Mouse (Mus musculus) urinary bladder, postnatal 25 days (tissue): Measurements from ENCODE around the gene Slc2a1.
A peak's percentile ranks its signal among the peaks of the same experiment; 100 is the strongest.

Source experiments
- DNase-seq: peaks from one replicate; pipeline ENCODE4 v3.0.0; 2022; ENCODE audit warnings: low spot score

Gene Slc2a1

DNA sequence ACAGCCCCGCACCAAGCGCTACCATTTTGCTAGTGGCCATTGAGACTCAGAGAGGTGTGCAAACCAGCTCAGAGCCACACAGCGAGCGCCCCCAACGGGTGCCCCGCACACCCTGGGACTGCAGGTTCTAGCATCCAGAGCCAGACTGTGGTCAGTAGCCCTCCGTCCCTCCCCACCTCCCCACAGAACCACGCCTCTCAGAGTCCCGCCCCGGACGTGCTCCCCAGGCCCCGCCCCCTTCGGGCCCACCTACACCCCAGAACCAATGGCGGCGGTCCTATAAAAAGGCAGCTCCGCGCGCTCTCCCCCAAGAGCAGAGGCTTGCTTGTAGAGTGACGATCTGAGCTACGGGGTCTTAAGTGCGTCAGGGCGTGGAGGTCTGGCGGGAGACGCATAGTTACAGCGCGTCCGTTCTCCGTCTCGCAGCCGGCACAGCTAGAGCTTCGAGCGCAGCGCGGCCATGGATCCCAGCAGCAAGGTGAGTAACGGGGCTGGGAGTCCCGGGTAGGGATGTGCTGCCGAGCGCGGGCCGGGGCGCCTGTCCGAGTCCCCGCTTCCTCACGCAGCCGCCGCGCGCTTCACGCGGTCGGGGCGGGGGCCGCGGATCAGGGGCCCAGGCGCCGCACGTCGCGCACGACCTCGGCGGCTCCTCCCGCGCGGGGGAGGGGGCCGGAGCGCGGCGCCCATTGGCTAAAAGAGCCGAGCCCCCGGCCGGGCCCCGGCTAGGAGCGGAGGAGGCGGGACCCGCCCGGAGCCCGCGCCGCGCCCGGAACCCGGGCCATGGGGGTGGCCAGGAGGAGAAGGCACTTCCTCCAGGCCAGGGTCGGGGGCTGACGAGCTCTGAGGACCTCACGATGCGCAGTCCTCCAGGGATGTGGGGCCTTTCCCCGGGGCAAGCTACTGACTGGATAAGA is at the start of gene Slc2a1:
Slc2a1 (plus strand) TSS at position 217 of the 914 bp plus-strand sequence.
- DNase-seq: peak; percentile 85

DNA sequence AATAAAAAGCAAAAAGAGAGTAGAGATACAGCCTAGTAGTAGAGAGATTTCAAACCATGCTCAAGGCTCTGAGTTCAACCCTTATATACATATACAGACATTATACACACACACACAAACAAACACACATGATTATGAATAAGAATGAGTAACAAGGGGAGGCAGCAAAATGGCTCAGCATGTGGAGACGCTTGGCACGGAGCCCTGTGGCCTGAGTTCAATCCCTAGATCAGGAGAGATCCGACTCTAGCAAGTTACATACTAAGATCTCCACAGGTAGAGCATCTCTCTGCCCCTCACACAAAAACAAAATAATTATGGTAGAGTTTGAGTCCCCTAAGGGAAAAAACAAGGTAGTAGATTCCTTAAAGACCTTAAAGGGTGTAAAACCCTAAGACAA is 41.7 kb upstream of the Slc2a1 start:
- no peak for DNase-seq

- DNase-seq: no peak
These were observed 41.3 kb upstream of the Slc2a1 start for GRCm38 (mm10) chr4:119067204-119067603.

DNA sequence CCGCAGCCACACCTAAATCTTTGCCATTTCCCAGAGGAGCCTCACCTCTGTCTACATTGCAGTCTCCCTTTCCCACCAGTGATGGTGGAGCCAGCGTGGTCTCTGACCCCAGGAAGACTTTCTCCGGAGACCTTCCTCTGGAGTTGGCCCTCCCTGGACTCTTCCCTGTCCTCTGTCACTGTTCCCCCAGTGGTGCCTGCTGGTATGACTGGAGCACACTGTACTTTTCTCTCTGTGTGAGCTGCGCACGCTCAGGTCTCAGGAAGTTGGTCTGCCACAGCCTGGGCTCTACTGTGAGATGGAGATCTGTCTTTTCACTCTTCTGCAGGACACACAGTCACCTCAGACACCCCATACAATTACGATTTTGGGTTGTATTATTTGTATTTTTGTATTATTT is 39.6 kb upstream of the Slc2a1 start:
- DNase-seq: no peak

DNA sequence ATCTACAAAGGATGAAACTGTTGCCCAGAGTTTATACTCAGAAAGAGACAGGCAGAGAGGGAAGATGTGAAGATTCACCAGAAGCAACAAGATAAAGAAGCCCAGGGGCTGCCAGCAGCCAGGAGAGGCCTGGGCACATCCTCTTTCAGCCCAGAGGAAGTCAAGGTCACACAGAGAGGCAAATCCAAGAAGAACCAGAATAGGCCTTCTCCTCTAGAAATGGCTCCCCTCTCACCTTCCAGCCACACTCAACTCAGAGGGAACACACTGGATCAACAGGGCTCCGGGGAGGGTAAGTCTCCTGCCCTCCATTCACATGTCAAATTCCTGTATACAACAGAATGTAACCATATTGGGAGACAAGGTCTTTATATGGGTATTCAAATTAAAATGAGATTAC is 38.3 kb upstream of the Slc2a1 start:
- no peak for DNase-seq

- DNase-seq: no peak
These were observed 37.4 kb upstream of the Slc2a1 start for GRCm38 (mm10) chr4:119070959-119071647.

- no peak for DNase-seq
These were observed 36.7 kb upstream of the Slc2a1 start for GRCm38 (mm10) chr4:119071648-119072362.

DNA sequence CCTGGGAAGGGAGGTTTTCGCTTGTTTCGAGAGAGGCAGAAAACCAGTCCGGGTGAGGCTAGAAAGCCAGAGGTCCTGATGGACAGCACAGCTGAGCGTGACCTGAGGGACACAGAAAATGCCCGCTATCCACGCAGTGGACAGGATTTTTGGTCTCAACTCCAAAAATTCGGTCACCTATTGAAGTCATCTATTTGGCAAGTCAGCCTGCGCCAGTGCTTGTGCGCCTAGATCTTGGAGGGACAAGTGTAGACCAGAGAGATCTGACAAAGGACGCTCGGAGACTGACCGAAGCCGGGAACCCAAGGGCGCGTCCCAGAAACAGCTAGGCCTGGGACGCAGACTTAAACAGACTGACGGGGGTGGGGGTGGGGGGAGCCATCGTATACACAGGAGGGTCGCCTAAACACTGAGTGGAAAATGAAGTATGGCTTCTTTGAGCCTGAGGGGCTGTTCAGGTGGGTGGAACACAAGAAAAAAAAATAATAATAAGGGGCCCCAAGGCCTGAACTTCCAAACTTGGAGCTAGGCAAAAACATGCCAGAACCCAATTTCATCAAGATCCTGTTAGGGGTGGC is 36.1 kb upstream of the Slc2a1 start:
- DNase-seq: no peak

DNA sequence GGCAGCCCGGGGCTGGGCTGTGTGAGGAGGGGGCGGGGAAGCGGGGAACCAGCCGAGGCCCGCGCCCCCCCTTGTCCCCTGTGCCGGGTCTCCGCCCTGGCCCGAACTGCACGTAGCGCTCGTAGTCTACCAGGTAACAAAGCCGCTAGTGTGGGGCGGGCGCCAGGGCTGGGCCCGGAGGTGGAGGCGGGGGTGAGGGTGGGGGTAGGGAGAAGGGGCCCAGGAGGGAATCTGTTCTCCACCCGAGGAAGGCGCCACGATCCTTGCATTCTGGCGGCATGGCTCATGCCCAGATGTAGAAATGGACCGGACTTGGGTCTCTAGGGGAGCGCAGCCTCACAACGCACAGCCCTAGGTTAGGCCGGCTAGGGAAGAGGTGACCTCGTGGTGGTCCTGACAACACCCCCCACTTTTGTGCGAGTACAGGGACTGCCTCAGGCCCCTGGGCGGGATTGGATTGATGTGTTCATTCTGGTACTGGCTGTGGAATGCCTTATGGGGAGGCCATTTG is 35.5 kb upstream of the Slc2a1 start:
- no peak for DNase-seq

DNA sequence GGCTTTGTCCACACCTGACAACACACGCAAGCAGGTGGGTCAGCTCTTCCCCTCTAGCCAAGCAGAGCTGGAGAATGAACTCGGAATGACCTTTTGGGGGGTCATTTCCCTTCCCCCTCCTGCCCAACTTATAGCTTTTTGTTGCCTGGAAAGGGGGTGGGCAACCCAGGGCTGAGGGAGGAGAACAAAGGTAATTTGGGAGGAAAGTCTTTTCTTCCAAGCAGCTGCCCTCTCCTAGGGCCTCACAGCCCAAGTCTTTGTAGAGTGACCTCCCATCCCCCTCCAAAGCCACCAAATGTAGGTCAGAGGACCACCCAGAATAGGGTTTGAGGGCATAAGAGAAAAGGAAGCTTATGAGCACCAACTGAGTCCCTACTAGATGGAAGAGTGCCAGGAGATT is 34.9 kb upstream of the Slc2a1 start:
- no peak for DNase-seq

- DNase-seq: no peak
These were observed 33.9 kb upstream of the Slc2a1 start for GRCm38 (mm10) chr4:119074596-119074995.

DNA sequence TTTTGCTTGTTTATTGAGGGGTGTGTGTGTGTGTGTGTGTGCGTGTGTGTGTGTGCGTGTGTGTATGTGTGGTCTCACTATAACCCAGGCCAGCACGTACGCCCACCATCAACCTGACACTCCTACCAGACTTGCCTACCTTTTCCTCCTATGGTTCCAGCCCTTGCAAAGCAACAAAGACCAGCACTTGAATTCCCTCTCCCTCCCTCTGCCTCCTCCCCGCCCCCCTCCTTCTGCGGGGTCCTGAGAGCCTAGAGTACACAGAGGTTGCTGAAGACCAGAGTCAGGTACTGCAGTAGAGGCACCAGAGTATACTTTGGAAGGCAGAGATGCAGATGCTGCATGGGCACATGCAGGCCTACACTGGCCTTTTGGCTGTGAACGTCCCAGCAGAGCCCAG is 33.2 kb upstream of the Slc2a1 start:
- DNase-seq: no peak

DNA sequence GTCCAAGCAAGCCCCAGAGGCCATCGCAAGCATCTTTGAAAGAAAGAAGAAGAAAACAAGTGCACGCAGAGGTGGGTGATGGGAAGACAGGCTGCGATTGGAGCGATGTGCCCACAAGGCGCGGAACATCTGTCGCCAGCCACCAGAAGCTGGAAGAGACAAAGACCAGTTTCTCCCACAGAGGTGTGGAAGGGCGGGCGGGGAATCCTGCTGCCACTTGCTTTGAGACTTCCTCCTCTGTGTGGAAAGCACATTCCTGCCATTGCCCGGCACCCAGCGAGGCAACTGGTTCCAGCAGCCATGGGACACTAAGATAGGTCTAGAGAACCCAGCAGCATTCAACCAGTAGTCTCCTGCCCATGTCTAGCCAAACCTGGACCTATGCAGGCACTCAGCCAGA is 32.2 kb upstream of the Slc2a1 start:
- DNase-seq: no peak

DNA sequence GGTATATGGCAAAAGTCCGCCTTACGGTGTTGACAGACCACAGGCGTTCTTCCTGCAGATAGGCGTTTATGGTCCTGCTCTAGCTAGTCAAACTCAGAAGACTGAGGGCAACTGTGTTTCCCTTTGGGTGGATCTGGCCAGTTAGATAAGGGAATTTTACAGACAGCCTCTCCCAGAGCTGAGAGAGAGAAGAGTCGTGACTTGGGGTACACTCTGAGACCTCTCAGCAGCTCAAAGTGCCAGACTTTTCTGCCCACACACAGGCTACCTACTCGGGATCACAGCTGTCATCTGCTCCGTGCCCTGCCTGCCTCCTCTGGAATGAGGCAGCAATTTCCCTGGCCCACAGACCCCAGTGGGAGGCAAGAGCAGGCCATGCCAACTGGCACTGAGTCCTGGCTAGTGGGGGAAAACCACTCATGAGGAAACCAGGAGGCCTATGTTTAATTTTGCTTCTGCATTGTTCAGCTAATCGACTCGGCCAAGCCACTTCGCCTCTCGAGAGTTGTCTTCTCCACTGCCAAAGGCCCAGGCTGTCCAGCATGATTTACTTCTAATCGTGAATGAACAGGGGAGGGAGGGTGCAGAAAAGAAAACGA is 31.3 kb upstream of the Slc2a1 start:
- no peak for DNase-seq

- DNase-seq: no peak
These were observed 28.6 kb upstream of the Slc2a1 start for GRCm38 (mm10) chr4:119079928-119080327.

DNA sequence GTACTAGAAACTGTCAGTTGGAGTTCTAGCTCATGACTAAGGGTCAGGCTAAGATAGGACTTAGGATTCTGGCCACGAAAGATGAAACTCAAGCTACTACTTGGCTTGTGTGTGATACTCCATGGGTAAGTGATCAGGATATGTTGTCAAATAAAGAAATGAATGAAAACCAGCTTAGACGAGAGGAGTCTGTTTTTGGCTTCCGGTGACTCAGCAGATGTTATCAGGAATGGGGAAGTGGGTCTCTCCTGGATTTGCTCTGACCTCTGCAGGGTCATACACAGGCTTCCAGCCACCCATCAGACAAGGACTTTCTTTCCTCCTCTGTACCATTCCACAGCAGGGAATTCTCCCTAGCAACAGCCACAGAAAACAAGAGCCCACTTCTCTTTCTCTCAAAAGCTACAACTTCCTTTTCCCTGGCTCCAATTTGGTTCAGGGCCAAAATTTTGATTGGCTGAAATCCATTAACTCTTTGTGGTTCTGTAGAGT is 25.7 kb upstream of the Slc2a1 start:
- DNase-seq: no peak

DNA sequence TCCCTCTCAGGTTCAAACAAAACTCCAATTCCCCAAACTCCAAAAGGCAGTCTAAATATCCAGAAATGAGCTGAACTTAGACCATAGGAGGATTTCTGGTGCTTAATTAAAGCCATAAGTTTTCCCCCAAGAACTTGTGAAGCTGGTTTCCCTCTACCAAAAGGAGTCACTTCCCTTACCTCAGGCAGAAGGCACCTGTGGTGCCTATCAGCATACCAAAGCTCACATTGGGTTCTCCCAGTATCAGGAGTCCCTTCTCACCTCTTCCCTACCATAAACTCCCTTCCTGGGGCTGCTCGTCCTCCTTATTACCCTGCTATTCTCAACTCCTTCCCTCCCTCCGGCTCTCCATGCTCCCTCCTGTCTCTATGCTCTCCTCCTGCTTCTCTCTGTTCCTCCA is 20.1 kb upstream of the Slc2a1 start:
- DNase-seq: no peak

GRCm38 (mm10) chr4:119093890-119094289 is 14.6 kb upstream of the Slc2a1 start:
- DNase-seq: no peak

GRCm38 (mm10) chr4:119094987-119095386 is 13.5 kb upstream of the Slc2a1 start:
- no peak for DNase-seq

GRCm38 (mm10) chr4:119096401-119096800 is 12.1 kb upstream of the Slc2a1 start:
- no peak for DNase-seq

- DNase-seq: no peak
These were observed 11.1 kb upstream of the Slc2a1 start for GRCm38 (mm10) chr4:119097421-119097820.
